Comparison of ENCODE assay signal across 16 mouse cellular contexts in genomic region chr9:120721451-120722123, GRCm38 (mm10).
"Had no signal": no experiment of that assay in that cellular context is flagged by ENCODE, and none has a peak within 500 bp of the region (broad histone marks: within the 10 kb centered on the region; RNA-seq: fewer than 3 reads in every experiment).

No protein-coding gene starts in this region.

- ATAC-seq: hindbrain, postnatal 0 days; inflammation-experienced regulatory T-cells, adult 6 months; intestine, embryonic 16.5 days; midbrain, embryonic 13.5 days; midbrain, embryonic 16.5 days had no signal

- H3K9me3 ChIP-seq: limb, embryonic 15.5 days; lung, embryonic 15.5 days; midbrain, embryonic 10.5 days; stomach, embryonic 15.5 days had no signal

- H3K27me3 ChIP-seq: limb, embryonic 12.5 days; limb, embryonic 15.5 days; lung, embryonic 15.5 days; midbrain, embryonic 13.5 days; stomach, embryonic 15.5 days had no signal

- H3K27ac ChIP-seq: hindbrain, embryonic 14.5 days; hindbrain, postnatal 0 days; limb, embryonic 12.5 days; limb, embryonic 15.5 days; lung, embryonic 15.5 days; midbrain, embryonic 10.5 days; midbrain, embryonic 13.5 days; stomach, embryonic 15.5 days had no signal

- H3K4me1 ChIP-seq: limb, embryonic 12.5 days; limb, embryonic 15.5 days; lung, embryonic 15.5 days; midbrain, embryonic 13.5 days; stomach, embryonic 15.5 days had no signal

- H3K4me2 ChIP-seq: hindbrain, embryonic 14.5 days; limb, embryonic 12.5 days; limb, embryonic 15.5 days; lung, embryonic 15.5 days; midbrain, embryonic 13.5 days; stomach, embryonic 15.5 days had no signal

- H3K36me3 ChIP-seq: limb, embryonic 12.5 days; limb, embryonic 15.5 days; lung, embryonic 15.5 days; midbrain, embryonic 10.5 days; midbrain, embryonic 13.5 days; stomach, embryonic 15.5 days had no signal

- H3K9ac ChIP-seq: hindbrain, embryonic 14.5 days; limb, embryonic 12.5 days; limb, embryonic 15.5 days; lung, embryonic 15.5 days; midbrain, embryonic 13.5 days; stomach, embryonic 15.5 days had no signal

- DNase-seq: left cerebral cortex, postnatal 4 days; lung, adult 18-20 months; lung, postnatal 10 days; lung, postnatal 36 days; thymus, postnatal 25 days had no signal

- H3K4me3 ChIP-seq: limb, embryonic 12.5 days; limb, embryonic 15.5 days; lung, embryonic 15.5 days; midbrain, embryonic 10.5 days; midbrain, embryonic 13.5 days; stomach, embryonic 15.5 days had no signal
